Mouse (Mus musculus) kidney, adult 2 months (tissue): ENCODE results near the gene Zfp668.

Experiments
- CTCF ChIP-seq: fragments of 200-500 bp; conservative IDR thresholded peaks from 2 replicates; pipeline ENCODE4 v1.5.1; 2011; ENCODE audit warnings: low read depth, mild to moderate bottlenecking, control low read depth, low read length, moderate library complexity, mixed read lengths; ENCODE audit not compliant: insufficient read depth, insufficient read length
- POLR2A ChIP-seq: fragments of 200-500 bp; IDR thresholded peaks from one replicate; pipeline ENCODE4 v1.6.1; 2011; ENCODE audit warnings: low read depth, low read length, control low read depth

- TF ChIP-seq CTCF (no peak), POLR2A (no peak)
Observed at GRCm38 (mm10) chr7:127869149-127869810, 7.3 kb downstream of the Zfp668 start.
